Mouse (Mus musculus) layer of hippocampus, adult 9-11 months (tissue): ENCODE results near the gene Smpd2.

Experiments
- DNase-seq: peaks from one replicate; pipeline ENCODE4 v3.0.0; 2022

Gene Smpd2

GRCm38 (mm10) chr10:41450780-41451522 is 39.2 kb downstream of the Smpd2 start:
- DNase-seq = no peak

GRCm38 (mm10) chr10:41450137-41450670 is 40.0 kb downstream of the Smpd2 start, which contains the start of gene Zbtb24:
TSS of gene Zbtb24 (plus strand) at chr10:41450383.
- peak; percentile 95 for DNase-seq

- no peak for DNase-seq
Measured at GRCm38 (mm10) chr10:41449684-41450083, 40.5 kb downstream of the Smpd2 start.

- no peak for DNase-seq
Measured at GRCm38 (mm10) chr10:41448216-41448615, 42.0 kb downstream of the Smpd2 start.
